In the genomic region with DNA sequence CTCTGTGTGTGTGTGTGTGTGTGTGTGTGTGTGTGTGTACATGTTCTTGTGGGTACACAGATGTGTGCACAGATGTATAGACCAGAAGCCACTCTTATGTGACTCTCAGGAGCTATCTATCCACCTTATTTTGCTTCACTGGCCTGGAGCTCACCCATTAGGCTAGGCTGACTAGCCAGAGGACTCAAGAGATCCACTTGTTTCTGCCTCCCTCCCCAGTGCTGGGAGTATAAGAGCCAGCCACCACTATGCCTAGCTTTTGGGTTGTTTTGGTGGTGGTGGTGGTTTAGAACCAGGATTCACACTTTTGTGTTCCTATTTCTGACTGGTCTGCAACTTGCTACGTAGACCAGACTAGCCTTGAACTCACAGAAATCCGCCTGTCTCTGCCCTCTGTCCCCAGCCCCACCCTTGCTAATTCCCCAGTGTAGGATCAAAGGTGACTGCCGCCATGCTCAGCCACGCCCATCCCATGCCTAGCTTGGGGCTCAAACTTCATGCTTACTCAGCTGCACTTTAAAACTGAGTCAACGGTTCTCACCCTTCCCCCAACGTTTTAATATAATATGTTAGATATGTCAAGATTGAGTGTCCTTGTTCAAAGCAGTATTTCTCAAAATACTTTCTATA, we compare ENCODE assay signal across 7 mouse cellular contexts.
"Had no signal": no experiment of that assay in that cellular context is flagged by ENCODE, and none has a peak within 500 bp of the region (broad histone marks: within the 10 kb centered on the region; RNA-seq: fewer than 3 reads in every experiment).

No protein-coding gene starts in this region.

- DNase-seq: liver, postnatal 0 days; lung, adult 2 months; lung, postnatal 14 days; lung, postnatal 36 days; right cerebral cortex, postnatal 14 days; thymus, adult 2 months; thymus, postnatal 25 days had no signal
